Mouse (Mus musculus) kidney, adult 2 months (tissue): ENCODE measurements around the gene Zfp800. TPM values are rescaled to one million over a fixed set of nuclear protein-coding genes. Genes with fewer than 3 reads are reported as not detected.

Experiments
- DNase-seq: peaks from one replicate; pipeline ENCODE4 v3.0.0; 2021
- H3K27ac ChIP-seq: fragments of 200-500 bp; 2 replicates; pipeline ENCODE4 v1.5.1; 2012; ENCODE audit warnings: low read depth, low read length, control low read depth, inconsistent platforms; ENCODE audit not compliant: insufficient read depth
- H3K27me3 ChIP-seq: fragments of 200-500 bp; replicated peaks from 2 replicates; pipeline ENCODE4 v1.6.1; 2012; ENCODE audit warnings: mild to moderate bottlenecking, moderate library complexity, low read length, inconsistent platforms; ENCODE audit not compliant: control insufficient read depth, insufficient read depth
- H3K36me3 ChIP-seq: fragments of 200-500 bp; 2 replicates; pipeline ENCODE4 v1.6.1; 2012; ENCODE audit warnings: mild to moderate bottlenecking, moderate library complexity, low read length, inconsistent platforms; ENCODE audit not compliant: control insufficient read depth, insufficient read depth
- H3K4me1 ChIP-seq: fragments of 200-500 bp; 2 replicates; pipeline ENCODE4 v1.6.1; 2011; ENCODE audit warnings: low read length; ENCODE audit not compliant: control insufficient read depth, insufficient read depth
- H3K4me3 ChIP-seq: fragments of 200-500 bp; 2 replicates; pipeline ENCODE4 v1.5.1; 2011; ENCODE audit warnings: mild to moderate bottlenecking, low read depth, low read length, control low read depth; ENCODE audit not compliant: insufficient read depth
- CTCF ChIP-seq: fragments of 200-500 bp; conservative IDR thresholded peaks from 2 replicates; pipeline ENCODE4 v1.5.1; 2011; ENCODE audit warnings: low read depth, mild to moderate bottlenecking, control low read depth, low read length, moderate library complexity, mixed read lengths; ENCODE audit not compliant: insufficient read depth, insufficient read length
- POLR2A ChIP-seq: fragments of 200-500 bp; IDR thresholded peaks from one replicate; pipeline ENCODE4 v1.6.1; 2011; ENCODE audit warnings: low read depth, low read length, control low read depth
- WGBS: fragments of 180-500 bp; shearing (Covaris S2); methylation state at CpG from one replicate; pipeline ENCODE4 v1.1.7; 2018; 5-methylcytosine and 5-hydroxymethylcytosine counted together
- polyA plus RNA-seq: library from polyadenylated mRNA; depleted of rRNA; stranded (reverse); fragments of >200 nt; gene quantifications from 2 replicates; pipeline ENCODE4 v1.2.3, GENCODE M21; 2012

Gene Zfp800
- polyA plus RNA-seq, 1 experiment: 2.8 TPM

GRCm38 (mm10) chr6:28419673-28420072, 21.9 kb upstream of the Zfp800 start:
- DNase-seq: peak; percentile 33
- H3K27ac ChIP-seq: no peak overlapping the region
- H3K4me1 ChIP-seq: peaks cover 9% of the 10 kb centered on the region; the same call in 1 of the 2 replicates
- H3K27me3 ChIP-seq: no peaks in the 10 kb centered on the region
- no peaks in the 10 kb centered on the region for H3K36me3 ChIP-seq
- WGBS: 25% methylated on average over 2 of the region's 2 CpGs
- no peak for TF ChIP-seq POLR2A
- no peak overlapping the region for H3K4me3 ChIP-seq

- peak; percentile 91 for DNase-seq
- H3K27ac ChIP-seq: no peak overlapping the region
- no peaks in the 10 kb centered on the region for H3K36me3 ChIP-seq
- no peak for TF ChIP-seq CTCF
- TF ChIP-seq POLR2A: no peak
- WGBS: 56% methylated on average over 14 of the region's 14 CpGs
- H3K27me3 ChIP-seq: no peaks in the 10 kb centered on the region
- H3K4me1 ChIP-seq: peaks cover 4% of the 10 kb centered on the region; the same call in 1 of the 2 replicates
- H3K4me3 ChIP-seq: no peak overlapping the region
Measured at GRCm38 (mm10) chr6:28418449-28418848, 20.6 kb upstream of the Zfp800 start.

- 52% methylated on average over 4 of the region's 4 CpGs for WGBS
- no peaks in the 10 kb centered on the region for H3K36me3 ChIP-seq
- H3K4me3 ChIP-seq: no peak overlapping the region
- H3K4me1 ChIP-seq: peaks cover 4% of the 10 kb centered on the region; the same call in 1 of the 2 replicates
- no peaks in the 10 kb centered on the region for H3K27me3 ChIP-seq
- DNase-seq: peak; percentile 50
- no peak for TF ChIP-seq POLR2A
- TF ChIP-seq CTCF: no peak
- H3K27ac ChIP-seq: peak overlapping the region; percentile 65
Measured at GRCm38 (mm10) chr6:28416981-28417380, 19.2 kb upstream of the Zfp800 start.

GRCm38 (mm10) chr6:28411236-28411635, 13.4 kb upstream of the Zfp800 start:
- Histone ChIP-seq H3K4me3 (no peak overlapping the region), H3K4me1 (no peaks in the 10 kb centered on the region), H3K27ac (no peak overlapping the region), H3K27me3 (no peaks in the 10 kb centered on the region; the same call in 1 of the 2 replicates), H3K36me3 (no peaks in the 10 kb centered on the region)
- no peak for TF ChIP-seq CTCF
- TF ChIP-seq POLR2A: no peak
- no peak for DNase-seq
- 85% methylated on average over 2 of the region's 2 CpGs for WGBS

GRCm38 (mm10) chr6:28410053-28410452, 12.2 kb upstream of the Zfp800 start:
- Histone ChIP-seq H3K4me3 (no peak overlapping the region), H3K27ac (no peak overlapping the region), H3K4me1 (no peaks in the 10 kb centered on the region), H3K36me3 (no peaks in the 10 kb centered on the region), H3K27me3 (no peaks in the 10 kb centered on the region; the same call in 1 of the 2 replicates)
- 58% methylated on average over 9 of the region's 9 CpGs for WGBS
- peak; percentile 77 for DNase-seq
- TF ChIP-seq CTCF (no peak), POLR2A (no peak)

GRCm38 (mm10) chr6:28399791-28400190, 2.0 kb upstream of the Zfp800 start:
- Histone ChIP-seq H3K36me3 (no peaks in the 10 kb centered on the region), H3K4me3 (no peak overlapping the region), H3K4me1 (0 out of 2 replicates have a peak, but pooled peaks cover 3% of the 10 kb centered on the region), H3K27ac (no peak overlapping the region), H3K27me3 (peaks cover 6% of the 10 kb centered on the region)
- TF ChIP-seq CTCF (no peak), POLR2A (no peak)
- WGBS: 95% methylated on average over 4 of the region's 4 CpGs
- no peak for DNase-seq

- H3K27ac ChIP-seq: no peak overlapping the region
- TF ChIP-seq CTCF: 0 out of 2 replicates have a peak, but pooled peaks have one; percentile 10
- TF ChIP-seq POLR2A: no peak
- H3K27me3 ChIP-seq: peaks cover 6% of the 10 kb centered on the region
- 89% methylated on average over 3 of the region's 3 CpGs for WGBS
- 0 out of 2 replicates have a peak, but pooled peaks cover 3% of the 10 kb centered on the region for H3K4me1 ChIP-seq
- no peak for DNase-seq
- H3K4me3 ChIP-seq: no peak overlapping the region
- H3K36me3 ChIP-seq: no peaks in the 10 kb centered on the region
Measured at GRCm38 (mm10) chr6:28398726-28399125, 921 bp upstream of the Zfp800 start.
